In genomic region chr7:19270509-19271237, GRCm38 (mm10) we compare ENCODE assay signal across 8 mouse cellular contexts. TPM values are rescaled to one million over a fixed set of nuclear protein-coding genes. Genes with fewer than 3 reads are reported as not detected.
DNase-seq lines count a peak whose midpoint lies in the region; ATAC-seq and TF ChIP-seq lines count a peak whose summit lies in the region.

No protein-coding gene starts in this region.

- under 1% methylated on average over 21 of the region's 21 CpGs for WGBS in forebrain, embryonic 10.5 days
- 0% methylated on average over 19 of the region's 21 CpGs for WGBS in intestine, postnatal 0 days
- WGBS in midbrain, embryonic 15.5 days, result 0% methylated on average over 18 of the region's 21 CpGs

- peak overlapping the region; percentile 99 for H3K4me3 ChIP-seq in forebrain, embryonic 10.5 days
- H3K4me3 ChIP-seq in intestine, postnatal 0 days (ENCODE audit: low read depth, low read length), result peak overlapping the region; percentile 93
- peak overlapping the region; percentile 96 for H3K4me3 ChIP-seq in midbrain, embryonic 15.5 days

- peak; percentile 43 for DNase-seq in adrenal gland, postnatal 14 days
- DNase-seq in adrenal gland, adult 8-10 months, result no peak
- peak; percentile 39 to 43 for DNase-seq in B cell, adult 2 months
- peak; percentile 32 for DNase-seq in forebrain, embryonic 10.5 days (ENCODE audit: extremely low spot score, low spot score)

- no peaks in the 10 kb centered on the region for H3K27me3 ChIP-seq in forebrain, embryonic 10.5 days (ENCODE audit: poor library complexity, severe bottlenecking)
- no peaks in the 10 kb centered on the region for H3K27me3 ChIP-seq in intestine, postnatal 0 days (replicated peaks; ENCODE audit: control insufficient read depth, insufficient read depth, low read length)
- H3K27me3 ChIP-seq in midbrain, embryonic 15.5 days (replicated peaks), result no peaks in the 10 kb centered on the region; the same call in 1 of the 2 replicates

- H3K27ac ChIP-seq in forebrain, embryonic 10.5 days, result peak overlapping the region; percentile 94
- peak overlapping the region; percentile 95 for H3K27ac ChIP-seq in intestine, postnatal 0 days (ENCODE audit: low read depth, low read length)
- peak overlapping the region; percentile 29 for H3K27ac ChIP-seq in midbrain, embryonic 15.5 days

- TF ChIP-seq CTCF in intestine, postnatal 0 days (IDR thresholded peaks at IDR 0.05; ENCODE audit: low read depth), result no peak

- no peak for ATAC-seq in intestine, postnatal 0 days
- no peak for ATAC-seq in midbrain, embryonic 15.5 days (replicated peaks)
- ATAC-seq in erythroid progenitor cell, adult 5-6 weeks (replicated peaks; ENCODE audit: low FRiP score, poor library complexity, severe bottlenecking), result no peak
- no peak for ATAC-seq in megakaryocyte progenitor cell, adult 5-6 weeks (replicated peaks; ENCODE audit: poor library complexity)

- H3K9ac ChIP-seq in intestine, postnatal 0 days (ENCODE audit: low read depth, low read length), result peak overlapping the region; percentile 71
- H3K9ac ChIP-seq in midbrain, embryonic 15.5 days, result peak overlapping the region; percentile 95

- H3K9me3 ChIP-seq in forebrain, embryonic 10.5 days, result no peaks in the 10 kb centered on the region
- H3K9me3 ChIP-seq in intestine, postnatal 0 days (ENCODE audit: control insufficient read depth), result no peaks in the 10 kb centered on the region
- no peaks in the 10 kb centered on the region for H3K9me3 ChIP-seq in midbrain, embryonic 15.5 days

- peaks cover 27% of the 10 kb centered on the region for H3K36me3 ChIP-seq in forebrain, embryonic 10.5 days (replicated peaks)
- H3K36me3 ChIP-seq in intestine, postnatal 0 days (ENCODE audit: control insufficient read depth, insufficient read depth), result peaks cover 10% of the 10 kb centered on the region; the same call in 1 of the 2 replicates
- no peaks in the 10 kb centered on the region for H3K36me3 ChIP-seq in midbrain, embryonic 15.5 days (replicated peaks)

- H3K4me1 ChIP-seq in forebrain, embryonic 10.5 days, result peaks cover 51% of the 10 kb centered on the region
- H3K4me1 ChIP-seq in intestine, postnatal 0 days (replicated peaks; ENCODE audit: control insufficient read depth, insufficient read depth, low read length), result 0 out of 2 replicates have a peak, but pooled peaks cover 6% of the 10 kb centered on the region
- H3K4me1 ChIP-seq in midbrain, embryonic 15.5 days, result peaks cover 22% of the 10 kb centered on the region

- peak overlapping the region; percentile 95 for H3K4me2 ChIP-seq in intestine, postnatal 0 days (replicated peaks; ENCODE audit: low read depth)
- peak overlapping the region; percentile 85 for H3K4me2 ChIP-seq in midbrain, embryonic 15.5 days

RNA-seq across cellular contexts. Expression of gene Vasp, which starts 0.9 kb away (rescaled TPM):
- 62.0 and 79.0 TPM in 2 replicates for total RNA-seq in adrenal gland, postnatal 14 days (2021)
- total RNA-seq in adrenal gland, adult 8-10 months (2022), result 10 to 100 TPM; 44.8 to 70.6 (median 59.1) TPM
- polyA plus RNA-seq in forebrain, embryonic 10.5 days (2016; fragmentation: Nextera tagmentation; extraction: Ambion mirVana), result 47.4 and 56.9 TPM in 2 replicates
- 98.5 and 106 TPM in 2 replicates for polyA plus RNA-seq in intestine, postnatal 0 days (2015; fragmentation: Nextera tagmentation; extraction: Ambion mirVana)
- polyA plus RNA-seq in midbrain, embryonic 15.5 days (2015; fragmentation: Nextera tagmentation; extraction: Ambion mirVana), result 35.9 and 37.4 TPM in 2 replicates
- total RNA-seq in erythroid progenitor cell, adult 5-6 weeks (2015; ENCODE audit: low replicate concordance), result 34.0 and 58.7 TPM in 2 replicates
- 17.9 and 26.7 TPM in 2 replicates for total RNA-seq in erythroid progenitor cell, adult 5-6 weeks (2017; ENCODE audit: low replicate concordance)
- total RNA-seq in megakaryocyte progenitor cell, adult 5-6 weeks (2015), result 46.7 and 49.6 TPM in 2 replicates
- total RNA-seq in megakaryocyte progenitor cell, adult 5-6 weeks (2017), result 71.0 and 73.0 TPM in 2 replicates

RNA-seq across cellular contexts. Expression of gene Ppm1n, which starts 9.2 kb away (rescaled TPM):
- total RNA-seq in adrenal gland, postnatal 14 days (2021), result 0.19 TPM in 1 of 2 replicates, not detected in the other
- total RNA-seq in adrenal gland, adult 8-10 months (2022), result not detected
- polyA plus RNA-seq in forebrain, embryonic 10.5 days (2016; fragmentation: Nextera tagmentation; extraction: Ambion mirVana), result 0.41 and 0.51 TPM in 2 replicates
- polyA plus RNA-seq in intestine, postnatal 0 days (2015; fragmentation: Nextera tagmentation; extraction: Ambion mirVana), result 0.12 and 0.14 TPM in 2 replicates
- polyA plus RNA-seq in midbrain, embryonic 15.5 days (2015; fragmentation: Nextera tagmentation; extraction: Ambion mirVana), result 1.1 and 1.7 TPM in 2 replicates
- not detected in 2 replicates for total RNA-seq in erythroid progenitor cell, adult 5-6 weeks (2015; ENCODE audit: low replicate concordance)
- not detected in 2 replicates for total RNA-seq in erythroid progenitor cell, adult 5-6 weeks (2017; ENCODE audit: low replicate concordance)
- total RNA-seq in megakaryocyte progenitor cell, adult 5-6 weeks (2015), result 0.20 TPM in 1 of 2 replicates, not detected in the other
- total RNA-seq in megakaryocyte progenitor cell, adult 5-6 weeks (2017), result not detected in 2 replicates

RNA-seq across cellular contexts. Expression of gene Rtn2, which starts 11.8 kb away (rescaled TPM):
- 6.0 and 7.9 TPM in 2 replicates for total RNA-seq in adrenal gland, postnatal 14 days (2021)
- total RNA-seq in adrenal gland, adult 8-10 months (2022), result 10 to 100 TPM in 1 of 4 experiments, 1 to 10 TPM in 3; 3.8 to 15.0 (median 6.8) TPM
- polyA plus RNA-seq in forebrain, embryonic 10.5 days (2016; fragmentation: Nextera tagmentation; extraction: Ambion mirVana), result 32.1 and 33.1 TPM in 2 replicates
- 7.1 and 9.3 TPM in 2 replicates for polyA plus RNA-seq in intestine, postnatal 0 days (2015; fragmentation: Nextera tagmentation; extraction: Ambion mirVana)
- polyA plus RNA-seq in midbrain, embryonic 15.5 days (2015; fragmentation: Nextera tagmentation; extraction: Ambion mirVana), result 112 and 121 TPM in 2 replicates
- total RNA-seq in erythroid progenitor cell, adult 5-6 weeks (2015; ENCODE audit: low replicate concordance), result 4.0 TPM in 1 of 2 replicates, not detected in the other
- total RNA-seq in erythroid progenitor cell, adult 5-6 weeks (2017; ENCODE audit: low replicate concordance), result not detected in 2 replicates
- not detected in 2 replicates for total RNA-seq in megakaryocyte progenitor cell, adult 5-6 weeks (2015)
- not detected in 2 replicates for total RNA-seq in megakaryocyte progenitor cell, adult 5-6 weeks (2017)

RNA-seq across cellular contexts. Expression of gene Fosb, which starts 39.2 kb away (rescaled TPM):
- total RNA-seq in adrenal gland, postnatal 14 days (2021), result 2.1 and 22.4 TPM in 2 replicates
- total RNA-seq in adrenal gland, adult 8-10 months (2022), result 1 to 10 TPM; 1.6 to 9.4 (median 5.6) TPM
- 0.10 TPM in 1 of 2 replicates, not detected in the other for polyA plus RNA-seq in forebrain, embryonic 10.5 days (2016; fragmentation: Nextera tagmentation; extraction: Ambion mirVana)
- polyA plus RNA-seq in intestine, postnatal 0 days (2015; fragmentation: Nextera tagmentation; extraction: Ambion mirVana), result 0.12 and 0.54 TPM in 2 replicates
- 0.08 TPM in 1 of 2 replicates, not detected in the other for polyA plus RNA-seq in midbrain, embryonic 15.5 days (2015; fragmentation: Nextera tagmentation; extraction: Ambion mirVana)
- total RNA-seq in erythroid progenitor cell, adult 5-6 weeks (2015; ENCODE audit: low replicate concordance), result 6.3 and 7.9 TPM in 2 replicates
- 1.3 and 3.3 TPM in 2 replicates for total RNA-seq in erythroid progenitor cell, adult 5-6 weeks (2017; ENCODE audit: low replicate concordance)
- total RNA-seq in megakaryocyte progenitor cell, adult 5-6 weeks (2015), result 18.2 and 28.4 TPM in 2 replicates
- 12.7 and 13.2 TPM in 2 replicates for total RNA-seq in megakaryocyte progenitor cell, adult 5-6 weeks (2017)

RNA-seq across cellular contexts. Expression of gene Opa3, which starts 42.5 kb away (rescaled TPM):
- 27.5 and 28.5 TPM in 2 replicates for total RNA-seq in adrenal gland, postnatal 14 days (2021)
- 10 to 100 TPM; 32.4 to 41.5 (median 33.7) TPM for total RNA-seq in adrenal gland, adult 8-10 months (2022)
- polyA plus RNA-seq in forebrain, embryonic 10.5 days (2016; fragmentation: Nextera tagmentation; extraction: Ambion mirVana), result 50.7 and 51.4 TPM in 2 replicates
- polyA plus RNA-seq in intestine, postnatal 0 days (2015; fragmentation: Nextera tagmentation; extraction: Ambion mirVana), result 26.5 and 27.5 TPM in 2 replicates
- polyA plus RNA-seq in midbrain, embryonic 15.5 days (2015; fragmentation: Nextera tagmentation; extraction: Ambion mirVana), result 37.9 and 41.1 TPM in 2 replicates
- 19.8 and 25.6 TPM in 2 replicates for total RNA-seq in erythroid progenitor cell, adult 5-6 weeks (2015; ENCODE audit: low replicate concordance)
- 20.0 and 22.7 TPM in 2 replicates for total RNA-seq in erythroid progenitor cell, adult 5-6 weeks (2017; ENCODE audit: low replicate concordance)
- total RNA-seq in megakaryocyte progenitor cell, adult 5-6 weeks (2015), result 12.4 and 16.1 TPM in 2 replicates
- 19.9 and 25.0 TPM in 2 replicates for total RNA-seq in megakaryocyte progenitor cell, adult 5-6 weeks (2017)

Comparison
In these comparisons a context has a peak if more than half of its experiments do, and no peak if none do; other contexts are left out.
1. H3K27ac ChIP-seq: peak in every context shown above with its lines; median percentile 95 in intestine, postnatal 0 days; 94 in forebrain, embryonic 10.5 days; 29 in midbrain, embryonic 15.5 days.